Mouse (Mus musculus) hindbrain, postnatal 0 days (tissue): ENCODE measurements around the gene Rasef. TPM values are rescaled to one million over a fixed set of nuclear protein-coding genes. Genes with fewer than 3 reads are reported as not detected.
A peak's percentile ranks its signal among the peaks of the same experiment; 100 is the strongest.

Experiments
- ATAC-seq: fragments of 200-750 bp; cut with Nextera tagmentation; 2 replicates; pipeline ENCODE4 v1.8.0; 2017; ENCODE audit warnings: mild to moderate bottlenecking, moderate TSS enrichment, moderate library complexity
- DNase-seq: peaks from one replicate; pipeline ENCODE4 v3.0.0-alpha.2; 2015; ENCODE audit warnings: low spot score
- H3K27ac ChIP-seq: fragments of 300-500 bp; sonication (generic); 2 replicates; pipeline ENCODE4 v1.5.1; 2014; ENCODE audit warnings: mild to moderate bottlenecking
- H3K27me3 ChIP-seq: fragments of 300-500 bp; sonication (generic); 2 replicates; pipeline ENCODE4 v1.6.1; 2014; ENCODE audit warnings: low read length, mixed read lengths; ENCODE audit not compliant: insufficient read depth
- H3K36me3 ChIP-seq: fragments of 300-500 bp; sonication (generic); 2 replicates; pipeline ENCODE4 v1.6.1; 2014; ENCODE audit warnings: low read length, mixed read lengths; ENCODE audit not compliant: insufficient read depth
- H3K4me1 ChIP-seq: fragments of 300-500 bp; sonication (generic); 2 replicates; pipeline ENCODE4 v1.6.1; 2014; ENCODE audit warnings: antibody characterized with exemption, low read length, mixed read lengths; ENCODE audit not compliant: insufficient read depth
- H3K4me2 ChIP-seq: fragments of 300-500 bp; sonication (generic); 2 replicates; pipeline ENCODE4 v1.6.1; 2014; ENCODE audit warnings: low read depth, mild to moderate bottlenecking, low read length, moderate library complexity, mixed read lengths
- H3K4me3 ChIP-seq: fragments of 300-500 bp; sonication (generic); 2 replicates; pipeline ENCODE4 v1.5.1; 2014; ENCODE audit warnings: low read length
- H3K9ac ChIP-seq: fragments of 300-500 bp; sonication (generic); replicated peaks from 2 replicates; pipeline ENCODE4 v1.6.1; 2014; ENCODE audit warnings: mild to moderate bottlenecking, low read length, moderate library complexity, mixed read lengths
- H3K9me3 ChIP-seq: fragments of 300-500 bp; sonication (generic); 2 replicates; pipeline ENCODE4 v1.6.1; 2016; ENCODE audit warnings: low read length, mixed read lengths
- CTCF ChIP-seq: IDR thresholded peaks from 2 replicates; pipeline ENCODE4 v1.5.1; 2016; ENCODE audit warnings: antibody characterized with exemption, control low read depth, low read depth
- WGBS: fragments of 180-500 bp; shearing (Covaris S2); extraction: QIAGEN DNeasy Blood & Tissue Kit; methylation state at CpG from one replicate; pipeline ENCODE4 v1.1.7; 2014; 5-methylcytosine and 5-hydroxymethylcytosine counted together
- polyA plus RNA-seq: library from polyadenylated mRNA; unstranded; fragments of >200 nt; fragmentation: Nextera tagmentation; extraction: Ambion mirVana; gene quantifications from 2 replicates; pipeline ENCODE4 v1.2.1, GENCODE M21; 2015
- total RNA-seq: library from RNA; depleted of rRNA; stranded (reverse); fragments of >200 nt; gene quantifications from 2 replicates; pipeline ENCODE4 v1.2.3, GENCODE M21; 2014

Gene Rasef
- total and polyA plus RNA-seq, 2 experiments from 2014 or later = 0.19 to 0.47 TPM

DNA sequence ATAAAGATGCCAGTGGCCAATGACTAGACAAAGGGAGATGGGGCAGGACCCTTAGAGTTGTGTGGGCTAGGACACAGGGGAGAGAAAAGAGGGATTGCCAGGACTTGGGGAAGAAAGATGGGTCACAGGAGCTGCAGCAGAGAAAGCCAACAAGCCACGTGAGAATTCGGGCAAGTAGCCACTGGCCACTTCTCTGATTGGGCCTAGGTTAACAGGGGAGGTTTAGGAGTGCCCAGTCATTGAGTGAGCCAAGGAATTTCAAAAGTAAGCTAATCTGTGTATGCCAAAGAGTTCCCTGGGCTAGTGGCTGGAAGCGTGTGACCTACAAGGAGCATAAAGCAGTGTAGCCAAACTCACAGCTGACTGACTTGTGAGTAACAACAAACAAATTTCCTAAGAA, 9.7 kb downstream of the Rasef start:
- no peak for TF ChIP-seq CTCF
- no peaks in the 10 kb centered on the region for H3K27me3 ChIP-seq
- H3K4me3 ChIP-seq = no peak overlapping the region
- ATAC-seq = no peak
- H3K9me3 ChIP-seq = no peaks in the 10 kb centered on the region
- H3K4me2 ChIP-seq = no peak overlapping the region
- no peak for DNase-seq
- no peak overlapping the region for H3K27ac ChIP-seq
- no peak overlapping the region for H3K9ac ChIP-seq
- no peaks in the 10 kb centered on the region for H3K4me1 ChIP-seq
- WGBS = 94% methylated on average over 3 of the region's 3 CpGs
- H3K36me3 ChIP-seq = no peaks in the 10 kb centered on the region

DNA sequence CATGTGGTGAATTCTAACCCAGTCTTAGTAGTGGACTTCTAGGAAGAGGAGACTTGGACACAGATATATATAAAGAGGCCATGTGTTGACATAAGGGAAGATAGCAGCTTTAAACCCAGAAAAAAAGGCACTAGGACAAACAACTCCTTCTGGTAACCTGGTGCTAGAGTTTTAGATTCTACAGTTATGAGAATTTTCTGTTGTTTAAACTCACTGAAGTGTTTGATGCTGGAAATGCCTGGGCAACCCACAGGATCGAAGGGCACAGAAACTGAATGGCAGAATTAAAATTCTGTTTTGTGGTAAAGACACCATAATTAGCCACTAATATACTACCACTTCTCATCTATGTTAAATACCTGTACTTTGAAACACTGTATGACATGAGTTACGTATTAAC, 15.5 kb downstream of the Rasef start:
- WGBS = 91% methylated on average over 2 of the region's 2 CpGs
- ATAC-seq = no peak
- TF ChIP-seq CTCF = no peak
- H3K27ac ChIP-seq = no peak overlapping the region
- DNase-seq = no peak
- H3K9ac ChIP-seq = no peak overlapping the region
- H3K4me2 ChIP-seq = no peak overlapping the region
- no peaks in the 10 kb centered on the region for H3K27me3 ChIP-seq
- no peak overlapping the region for H3K4me3 ChIP-seq
- H3K36me3 ChIP-seq = no peaks in the 10 kb centered on the region
- no peaks in the 10 kb centered on the region for H3K4me1 ChIP-seq
- H3K9me3 ChIP-seq = no peaks in the 10 kb centered on the region

DNA sequence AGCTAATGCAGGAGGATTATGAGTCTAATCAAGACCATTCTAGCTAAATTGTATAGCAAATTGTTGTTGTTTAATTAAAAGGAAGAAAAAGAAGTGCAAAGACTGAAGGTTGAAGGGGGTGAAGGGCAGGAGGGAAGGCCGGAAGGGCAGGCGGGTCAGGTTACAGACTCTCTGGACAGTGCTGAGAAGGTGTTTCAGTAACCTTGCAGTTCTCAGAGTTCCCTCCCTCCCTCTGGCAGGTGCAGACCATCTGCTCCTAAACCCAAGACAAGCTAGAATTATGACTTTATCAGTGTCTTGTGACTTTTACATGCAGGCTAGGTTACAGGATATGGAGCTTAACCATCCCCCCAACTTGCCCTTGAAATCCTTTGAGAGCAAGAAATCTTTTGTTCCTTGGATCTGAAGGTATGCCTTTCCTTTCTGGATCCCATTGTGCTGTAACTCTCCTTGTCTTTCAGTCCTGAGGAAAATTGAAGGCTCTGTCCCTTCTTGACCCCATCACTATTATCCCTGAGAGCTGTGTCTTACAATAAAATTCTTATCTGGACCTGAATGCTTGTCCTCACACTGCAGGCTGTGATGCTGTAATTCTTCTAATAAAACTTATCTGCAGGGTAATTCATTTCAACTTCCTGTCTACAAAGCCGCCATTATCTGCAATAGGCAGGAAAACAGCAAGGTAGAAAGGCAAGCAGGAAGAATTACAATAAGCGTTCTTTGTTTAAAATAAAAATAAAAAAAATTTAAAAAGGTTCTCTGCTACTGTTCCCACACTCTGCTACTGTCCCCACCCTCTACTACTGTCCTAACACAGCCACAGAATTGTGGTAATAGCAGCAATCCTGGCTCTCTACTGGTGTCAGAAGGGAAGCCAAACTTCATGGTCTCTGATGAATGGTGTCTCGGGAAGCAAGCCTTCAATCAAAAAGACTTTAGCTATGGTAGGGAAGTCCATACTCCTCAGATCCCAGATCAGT, 16.7 kb downstream of the Rasef start:
- H3K9me3 ChIP-seq = no peaks in the 10 kb centered on the region
- no peaks in the 10 kb centered on the region for H3K4me1 ChIP-seq
- H3K4me2 ChIP-seq = no peak overlapping the region
- no peak overlapping the region for H3K27ac ChIP-seq
- 81% methylated on average over 5 of the region's 5 CpGs for WGBS
- H3K9ac ChIP-seq = no peak overlapping the region
- no peaks in the 10 kb centered on the region for H3K36me3 ChIP-seq
- no peaks in the 10 kb centered on the region for H3K27me3 ChIP-seq
- no peak overlapping the region for H3K4me3 ChIP-seq
- ATAC-seq (no peak), DNase-seq (no peak)
- TF ChIP-seq CTCF = no peak

DNA sequence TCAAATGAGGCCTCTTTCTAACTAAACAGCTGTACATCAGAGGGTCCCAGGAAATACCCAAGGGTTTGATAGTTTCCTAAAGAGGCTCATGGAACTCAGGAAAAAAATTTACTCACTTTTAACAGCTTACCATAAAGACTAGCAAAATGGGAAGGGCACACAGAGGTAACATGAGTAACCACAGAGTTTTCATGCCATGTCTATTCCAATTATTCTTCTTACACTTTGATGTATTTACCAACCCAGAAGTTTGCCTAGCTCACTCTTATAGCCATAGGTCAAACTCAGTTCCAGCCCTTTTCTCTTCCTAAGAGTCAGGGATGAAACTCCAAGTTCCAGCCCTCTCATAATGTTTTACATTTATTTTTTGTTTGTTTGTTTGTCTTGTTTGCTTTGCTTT, 18.8 kb downstream of the Rasef start:
- DNase-seq (no peak), ATAC-seq (no peak)
- Histone ChIP-seq H3K9ac (no peak overlapping the region), H3K9me3 (no peaks in the 10 kb centered on the region), H3K36me3 (no peaks in the 10 kb centered on the region), H3K4me1 (no peaks in the 10 kb centered on the region), H3K4me3 (no peak overlapping the region), H3K4me2 (no peak overlapping the region), H3K27ac (no peak overlapping the region), H3K27me3 (no peaks in the 10 kb centered on the region)
- no peak for TF ChIP-seq CTCF

DNA sequence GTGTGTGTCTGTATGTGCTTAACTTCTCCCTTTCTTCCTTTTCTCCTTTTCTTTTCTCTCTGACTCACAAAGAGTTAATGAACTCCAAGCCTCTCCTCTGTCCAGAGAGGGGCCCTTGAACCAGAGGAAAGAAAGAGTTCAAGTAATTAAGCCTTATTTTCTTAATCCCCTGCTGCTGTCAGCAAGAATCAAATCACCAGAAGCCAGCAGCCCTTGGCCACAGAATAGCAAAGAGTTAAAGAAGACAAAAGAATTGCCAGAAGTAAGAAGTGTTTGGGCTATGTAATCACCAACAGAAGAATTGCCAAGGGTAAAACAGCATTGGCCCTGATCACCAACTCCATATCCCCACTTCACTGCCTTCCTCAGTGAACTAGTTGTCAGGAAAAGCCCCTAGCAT, 20.2 kb downstream of the Rasef start:
- no peak for DNase-seq
- no peaks in the 10 kb centered on the region for H3K9me3 ChIP-seq

DNA sequence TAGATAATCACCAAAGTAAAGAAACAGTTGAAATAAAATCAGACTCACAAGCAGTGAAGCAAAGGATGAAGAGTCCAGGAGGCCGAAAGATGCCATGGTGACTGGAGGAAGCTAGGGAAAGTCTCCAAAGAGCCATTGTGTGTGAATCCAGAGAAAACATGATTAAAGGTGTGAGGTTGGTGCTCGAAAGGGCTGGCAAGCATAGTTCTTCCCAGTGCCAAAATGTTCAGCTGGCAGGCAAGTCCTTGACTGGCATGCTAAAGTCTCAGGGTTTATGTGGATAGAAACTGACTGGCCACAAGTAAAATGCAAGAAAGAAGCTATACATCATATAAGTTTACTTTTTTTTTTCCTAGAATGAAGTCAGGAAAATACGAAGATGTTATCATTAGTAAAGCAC, 22.6 kb downstream of the Rasef start:
- no peak for TF ChIP-seq CTCF
- 65% methylated on average over 3 of the region's 3 CpGs for WGBS
- Histone ChIP-seq H3K36me3 (no peaks in the 10 kb centered on the region), H3K27ac (no peak overlapping the region), H3K27me3 (no peaks in the 10 kb centered on the region), H3K4me1 (no peaks in the 10 kb centered on the region), H3K9ac (no peak overlapping the region), H3K4me2 (no peak overlapping the region), H3K4me3 (no peak overlapping the region), H3K9me3 (no peaks in the 10 kb centered on the region)
- ATAC-seq = no peak
- peak; percentile 40 for DNase-seq

More for the DNA sequence above, 20.2 kb downstream of the Rasef start:
- H3K4me2 ChIP-seq = no peak overlapping the region
- H3K36me3 ChIP-seq = no peaks in the 10 kb centered on the region
- H3K27ac ChIP-seq = no peak overlapping the region
- H3K27me3 ChIP-seq = no peaks in the 10 kb centered on the region
- H3K9ac ChIP-seq = no peak overlapping the region
- H3K4me1 ChIP-seq = no peaks in the 10 kb centered on the region
- no peak overlapping the region for H3K4me3 ChIP-seq
- TF ChIP-seq CTCF = no peak
- no peak for ATAC-seq

DNA sequence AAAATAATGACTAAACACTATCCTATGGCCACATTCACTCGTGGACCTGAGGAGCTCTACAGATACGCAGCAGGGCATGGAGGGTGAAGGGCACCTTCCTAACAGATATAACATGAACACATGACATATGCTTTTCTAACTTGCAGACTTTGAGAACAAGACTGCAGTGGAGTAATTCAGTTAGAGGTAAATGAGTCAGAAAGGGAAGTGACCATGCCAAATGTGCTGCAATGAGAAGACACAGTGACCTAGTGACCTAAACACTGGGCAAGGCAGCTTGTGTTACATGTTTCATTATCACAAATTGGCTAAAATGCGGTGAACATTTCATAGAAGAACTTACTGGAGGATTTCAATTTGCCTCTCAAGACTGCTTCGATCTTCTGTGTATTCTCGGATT, 42.6 kb downstream of the Rasef start:
- no peaks in the 10 kb centered on the region for H3K9me3 ChIP-seq
- H3K4me3 ChIP-seq = no peak overlapping the region
- no peak overlapping the region for H3K4me2 ChIP-seq
- no peak overlapping the region for H3K27ac ChIP-seq
- no peak overlapping the region for H3K9ac ChIP-seq
- ATAC-seq (no peak), DNase-seq (no peak)
- WGBS = 91% methylated on average over 5 of the region's 5 CpGs
- H3K36me3 ChIP-seq = no peaks in the 10 kb centered on the region
- H3K4me1 ChIP-seq = no peaks in the 10 kb centered on the region
- H3K27me3 ChIP-seq = no peaks in the 10 kb centered on the region
- no peak for TF ChIP-seq CTCF
